Mouse (Mus musculus): ENCODE measurements at regions not wholly inside any gene's neighbourhood (a gene's known extent, or its start where the extent isn't known, plus 50 kb on each side); places are given as distances from the start of the nearest gene placed in this dataset.
A peak's percentile ranks its signal among the peaks of the same experiment; 100 is the strongest.

DNA sequence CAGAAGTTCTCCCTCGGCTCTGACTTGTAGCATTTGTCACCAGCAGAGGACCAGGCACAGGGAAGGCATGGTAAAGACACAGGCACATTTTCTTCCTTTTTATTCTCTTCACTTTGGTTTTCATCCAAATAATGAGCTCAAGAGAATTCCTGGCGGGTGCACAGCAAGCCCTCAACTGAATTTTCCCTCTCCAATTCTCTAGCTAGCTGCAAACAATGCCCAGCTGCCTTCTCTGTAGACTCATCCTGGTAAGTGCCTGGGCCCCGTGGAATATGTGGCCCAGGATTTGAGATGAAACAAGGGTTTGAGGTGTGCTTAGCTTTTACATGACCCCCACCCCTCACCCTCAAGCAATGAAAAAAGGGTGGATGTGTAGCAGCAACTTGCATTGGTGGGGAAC is 90.4 kb downstream of the Otol1 start:
- H3K27ac ChIP-seq, result no peak overlapping the region
- 65% methylated on average over 3 of the region's 3 CpGs for WGBS
- no peak overlapping the region for H3K4me3 ChIP-seq (replicated peaks)
- no peak overlapping the region for H3K4me2 ChIP-seq (replicated peaks)
- H3K36me3 ChIP-seq, result no peaks in the 10 kb centered on the region
- H3K9me3 ChIP-seq, result no peaks in the 10 kb centered on the region
- H3K9ac ChIP-seq, result no peak overlapping the region
- no peaks in the 10 kb centered on the region for H3K27me3 ChIP-seq (replicated peaks)
- no peak for ATAC-seq
- no peaks in the 10 kb centered on the region for H3K4me1 ChIP-seq (replicated peaks)

DNA sequence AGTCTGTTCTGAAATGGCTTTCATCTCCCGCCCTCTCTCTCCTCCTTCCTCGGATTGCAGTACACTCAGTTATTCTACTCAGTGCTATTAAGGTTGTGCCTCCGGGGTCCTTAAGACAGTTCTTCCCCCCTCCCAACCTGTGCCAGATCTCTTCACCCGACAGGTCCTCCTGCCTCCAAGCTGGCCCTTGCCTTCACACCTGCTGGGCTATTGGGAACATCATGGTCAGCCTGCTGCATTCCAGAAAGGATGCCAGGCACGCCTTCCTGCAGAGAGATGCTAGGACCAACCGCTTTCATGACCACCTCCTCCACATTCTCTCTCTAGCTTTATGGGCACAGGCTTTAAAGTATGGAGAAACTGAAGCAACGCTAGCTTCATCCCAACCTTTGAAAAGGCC is 94.7 kb downstream of the Otol1 start:
- H3K9ac ChIP-seq, result no peak overlapping the region
- no peaks in the 10 kb centered on the region for H3K27me3 ChIP-seq (replicated peaks)
- H3K4me2 ChIP-seq (replicated peaks), result no peak overlapping the region
- ATAC-seq, result no peak
- H3K4me3 ChIP-seq (replicated peaks), result no peak overlapping the region
- 55% methylated on average over 7 of the region's 7 CpGs for WGBS
- no peaks in the 10 kb centered on the region for H3K4me1 ChIP-seq (replicated peaks)
- no peaks in the 10 kb centered on the region for H3K9me3 ChIP-seq
- H3K36me3 ChIP-seq, result no peaks in the 10 kb centered on the region
- no peak overlapping the region for H3K27ac ChIP-seq

DNA sequence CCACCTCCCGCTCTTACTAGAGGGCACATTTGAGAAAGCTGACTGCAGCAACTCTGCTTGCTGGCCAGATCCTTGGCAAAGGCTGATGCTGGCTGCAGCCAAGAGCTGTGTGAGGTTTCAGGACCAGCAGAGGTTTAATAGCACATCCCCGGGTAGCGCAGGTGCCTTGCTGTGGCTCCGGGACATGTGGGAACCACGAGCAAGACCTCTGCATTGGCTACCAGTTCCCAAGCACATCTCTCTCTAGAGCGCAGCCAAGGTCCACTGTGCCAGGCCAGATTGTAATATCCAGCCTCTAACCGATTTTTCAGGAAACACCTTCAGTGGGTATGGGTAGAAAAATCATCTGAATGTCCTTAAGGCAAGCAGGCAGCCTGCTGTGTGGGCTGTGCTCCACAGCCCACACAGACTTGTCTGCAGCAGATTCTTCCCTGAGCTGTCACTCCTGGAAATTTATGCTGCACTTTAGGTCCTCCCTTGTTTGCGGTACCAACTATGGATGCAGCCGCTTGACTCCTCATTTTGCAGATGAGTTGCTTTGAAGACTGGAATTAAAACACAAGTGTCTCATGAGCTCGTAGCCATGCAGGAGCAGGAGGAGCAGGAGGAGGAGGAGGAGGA is 95.3 kb downstream of the Otol1 start:
- ATAC-seq, result no peak
- no peak overlapping the region for H3K4me2 ChIP-seq (replicated peaks)

DNA sequence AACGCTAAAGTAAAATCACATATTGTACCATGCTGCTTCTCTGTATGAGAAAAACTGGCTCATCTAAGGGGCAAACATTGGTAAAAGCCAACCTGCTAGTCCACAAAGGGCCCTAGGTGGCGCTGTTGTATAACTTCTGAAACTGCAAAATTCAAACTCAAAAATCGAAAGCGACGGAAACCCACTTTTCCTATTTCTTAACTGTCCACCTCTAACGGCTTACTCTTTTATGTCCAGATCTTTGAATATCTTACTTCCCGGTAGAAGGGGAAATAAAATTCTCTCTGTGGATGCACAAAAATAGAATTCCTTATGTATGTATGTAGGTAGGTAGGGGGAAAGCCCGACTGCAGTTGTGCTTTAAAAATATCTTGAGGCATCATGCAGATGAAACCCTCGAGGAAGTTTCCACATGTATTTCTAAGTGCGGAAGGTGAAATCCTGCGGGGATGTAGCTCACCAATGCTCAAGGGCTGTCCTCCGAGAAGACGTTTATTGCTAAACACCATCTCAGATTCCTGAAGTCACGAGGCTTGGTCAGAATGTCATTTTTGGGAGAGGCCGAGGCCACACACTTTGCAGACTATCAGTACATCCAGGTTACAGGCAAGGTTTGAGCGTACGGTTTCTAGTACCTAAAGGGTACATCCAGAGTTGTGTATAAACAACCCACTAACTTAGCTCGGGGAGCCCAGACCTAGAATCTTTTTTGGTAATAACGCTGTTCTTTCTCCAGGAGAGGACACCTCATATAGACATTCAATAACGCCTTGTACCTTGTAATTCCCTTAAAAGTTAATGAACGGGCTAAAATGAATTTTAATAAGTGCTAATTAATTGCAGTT is 96.8 kb downstream of the Otol1 start:
- 4% methylated on average over 21 of the region's 21 CpGs for WGBS

More for the DNA sequence above, 95.3 kb downstream of the Otol1 start:
- Histone ChIP-seq H3K27ac (no peak overlapping the region), H3K9ac (no peak overlapping the region), H3K4me3 (replicated peaks) (no peak overlapping the region), H3K36me3 (no peaks in the 10 kb centered on the region), H3K4me1 (replicated peaks) (no peaks in the 10 kb centered on the region), H3K9me3 (no peaks in the 10 kb centered on the region), H3K27me3 (replicated peaks) (no peaks in the 10 kb centered on the region)
- WGBS, result 67% methylated on average over 10 of the region's 10 CpGs

DNA sequence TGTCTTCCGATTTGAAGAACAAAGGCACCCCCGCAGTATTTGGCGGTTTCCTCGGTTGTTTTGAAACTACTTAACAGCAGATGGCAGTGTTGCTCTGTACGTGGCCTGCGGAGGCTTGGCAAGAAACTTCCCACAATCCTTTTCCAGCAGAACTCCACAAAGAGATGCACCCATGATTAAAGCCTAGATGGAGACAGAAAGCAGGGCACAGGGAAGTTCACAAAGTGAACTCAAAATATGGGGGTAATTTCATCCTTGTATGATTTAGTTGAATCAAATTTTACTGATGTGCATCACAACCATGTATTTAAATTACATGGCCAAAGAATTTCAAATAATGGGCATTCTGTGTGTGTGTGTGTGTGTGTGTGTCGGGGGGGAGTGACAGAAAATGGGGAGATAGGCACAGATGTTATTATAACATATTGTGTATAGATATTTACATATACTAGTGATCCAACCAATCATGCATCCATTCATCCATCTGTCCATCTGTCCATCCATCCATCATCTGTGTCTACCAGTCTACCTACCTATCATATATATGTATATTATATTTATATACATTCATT is 97.5 kb downstream of the Otol1 start:
- Histone ChIP-seq H3K4me1 (replicated peaks) (no peaks in the 10 kb centered on the region), H3K36me3 (no peaks in the 10 kb centered on the region), H3K9ac (peak overlapping the region; percentile 43; the same call in 1 of the 2 replicates), H3K27ac (no peak overlapping the region), H3K27me3 (replicated peaks) (no peaks in the 10 kb centered on the region), H3K4me3 (replicated peaks) (peak overlapping the region; percentile 39), H3K4me2 (replicated peaks) (peak overlapping the region; percentile 87), H3K9me3 (no peaks in the 10 kb centered on the region)
- ATAC-seq, result peak; percentile 72; the same call in 1 of the 2 replicates
- WGBS, result 14% methylated on average over 7 of the region's 7 CpGs

More for the DNA sequence above, 96.8 kb downstream of the Otol1 start:
- Histone ChIP-seq H3K9me3 (no peaks in the 10 kb centered on the region), H3K27me3 (replicated peaks) (no peaks in the 10 kb centered on the region), H3K4me3 (replicated peaks) (peak overlapping the region; percentile 39), H3K36me3 (no peaks in the 10 kb centered on the region), H3K27ac (no peak overlapping the region), H3K9ac (peak overlapping the region; percentile 43), H3K4me1 (replicated peaks) (no peaks in the 10 kb centered on the region), H3K4me2 (replicated peaks) (peak overlapping the region; percentile 87)
- peak; percentile 70 for ATAC-seq

DNA sequence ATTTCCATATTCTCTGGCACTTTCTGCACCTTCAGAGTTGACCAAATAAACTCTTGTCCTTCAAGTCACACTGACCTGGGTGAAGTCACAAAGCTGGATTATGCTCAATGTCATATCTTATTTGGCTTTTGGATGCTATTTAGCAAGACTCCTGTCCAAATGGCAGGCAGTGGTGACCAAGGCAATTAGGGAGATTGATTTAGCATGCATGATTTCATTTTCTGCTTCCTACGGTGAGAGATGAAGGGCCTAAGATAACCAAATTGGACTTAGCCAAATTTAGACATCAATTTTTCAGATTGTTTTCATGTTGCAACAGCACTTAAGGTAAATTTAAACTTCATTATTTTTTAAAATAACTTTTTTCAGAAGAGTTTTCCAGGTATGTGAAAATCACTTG is 98.1 kb downstream of the Otol1 start:
- Histone ChIP-seq H3K27me3 (replicated peaks) (no peaks in the 10 kb centered on the region), H3K4me3 (replicated peaks) (no peak overlapping the region), H3K4me1 (replicated peaks) (no peaks in the 10 kb centered on the region), H3K36me3 (no peaks in the 10 kb centered on the region), H3K9ac (no peak overlapping the region), H3K9me3 (no peaks in the 10 kb centered on the region), H3K27ac (no peak overlapping the region), H3K4me2 (replicated peaks) (no peak overlapping the region)
- WGBS, result 74% methylated on average over 1 of the region's 1 CpGs
- ATAC-seq, result no peak

DNA sequence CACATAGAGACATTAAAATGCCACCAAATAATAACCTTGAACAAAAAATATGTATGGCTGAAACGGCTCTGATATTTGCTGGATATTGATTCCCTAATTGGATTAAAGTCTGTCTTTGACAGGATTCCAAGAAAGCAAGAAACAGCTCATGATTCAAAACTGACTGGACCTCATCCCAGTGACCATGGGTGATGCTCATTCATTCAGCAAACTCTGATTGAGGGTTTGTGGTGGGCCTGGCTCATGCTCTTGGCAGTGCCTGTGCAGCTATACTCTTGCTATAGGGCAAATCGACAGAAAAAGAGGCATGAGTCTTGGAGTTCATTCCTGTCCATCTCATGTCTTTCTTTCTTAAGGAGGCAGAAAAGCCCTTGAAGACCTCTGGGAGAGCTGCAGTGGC is 98.7 kb downstream of the Otol1 start:
- no peaks in the 10 kb centered on the region for H3K9me3 ChIP-seq
- H3K9ac ChIP-seq, result no peak overlapping the region
- no peak overlapping the region for H3K27ac ChIP-seq
- H3K4me2 ChIP-seq (replicated peaks), result no peak overlapping the region
- no peak overlapping the region for H3K4me3 ChIP-seq (replicated peaks)
- no peaks in the 10 kb centered on the region for H3K4me1 ChIP-seq (replicated peaks)
- 83% methylated on average over 2 of the region's 2 CpGs for WGBS
- H3K27me3 ChIP-seq (replicated peaks), result no peaks in the 10 kb centered on the region
- no peaks in the 10 kb centered on the region for H3K36me3 ChIP-seq
- no peak for ATAC-seq

DNA sequence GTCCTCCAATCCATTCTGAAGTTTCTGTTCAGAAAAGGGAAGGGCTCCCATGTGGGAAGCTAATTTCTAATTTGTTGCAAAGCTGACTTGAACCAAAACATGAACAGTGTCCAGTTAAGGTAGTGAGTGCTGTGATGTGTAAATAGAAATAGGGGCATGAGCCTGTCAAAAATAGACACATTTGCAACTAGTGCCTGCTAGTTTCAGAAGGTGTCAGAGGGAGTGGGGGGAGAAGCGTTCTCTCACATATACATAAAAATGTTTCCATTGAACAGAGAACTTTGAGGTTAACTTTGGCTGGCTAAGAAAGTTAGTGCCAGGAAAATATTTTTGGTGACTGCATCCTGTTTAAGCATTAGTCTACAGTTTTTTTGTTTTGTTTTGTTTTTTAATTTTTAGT is 118.8 kb downstream of the Otol1 start:
- no peaks in the 10 kb centered on the region for H3K36me3 ChIP-seq
- H3K27me3 ChIP-seq (replicated peaks), result no peaks in the 10 kb centered on the region
- H3K4me3 ChIP-seq (replicated peaks), result no peak overlapping the region
- no peak overlapping the region for H3K4me2 ChIP-seq (replicated peaks)
- H3K9ac ChIP-seq, result no peak overlapping the region
- no peaks in the 10 kb centered on the region for H3K4me1 ChIP-seq (replicated peaks)
- WGBS, result 88% methylated on average over 1 of the region's 1 CpGs
- H3K9me3 ChIP-seq, result no peaks in the 10 kb centered on the region
- H3K27ac ChIP-seq, result no peak overlapping the region
- no peak for ATAC-seq

DNA sequence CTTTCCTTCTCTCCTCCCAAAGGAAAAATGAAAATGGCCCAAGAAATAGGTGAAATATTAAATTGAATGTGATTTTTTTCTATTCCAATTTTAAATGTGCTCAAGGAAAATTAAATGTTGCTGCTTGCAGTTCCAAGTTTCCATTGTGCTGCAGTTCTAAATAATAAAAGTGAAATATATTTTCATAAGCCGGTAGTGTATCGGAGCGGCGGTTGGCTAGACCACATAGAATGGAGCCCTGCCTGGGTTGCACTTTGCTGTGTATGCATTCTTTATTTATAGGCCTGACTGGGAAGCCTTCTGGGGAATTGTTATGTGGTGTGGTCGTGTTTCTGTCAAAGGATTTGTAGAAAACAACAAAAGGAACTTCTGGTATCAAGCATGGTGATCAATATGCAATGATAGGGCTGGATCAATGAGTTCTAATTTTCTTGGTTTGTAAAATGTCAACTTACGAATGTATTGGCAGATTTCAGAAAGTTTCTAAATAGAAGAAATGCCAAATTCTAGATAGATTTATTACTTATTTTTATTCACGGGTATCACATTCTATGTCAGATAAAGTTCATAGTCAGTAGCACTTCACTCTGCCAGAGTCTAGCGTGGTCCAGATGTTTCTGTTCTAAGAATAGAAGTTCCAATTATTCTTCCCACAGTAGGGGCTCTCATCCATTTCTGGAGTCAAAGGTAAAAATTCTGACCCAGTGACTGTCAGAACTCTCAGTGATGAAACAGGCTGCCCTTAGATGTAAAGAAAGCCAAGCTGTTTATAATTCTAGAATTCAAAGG is 123.0 kb downstream of the Otol1 start:
- Histone ChIP-seq H3K27me3 (replicated peaks) (no peaks in the 10 kb centered on the region), H3K36me3 (no peaks in the 10 kb centered on the region), H3K27ac (no peak overlapping the region), H3K9ac (no peak overlapping the region), H3K4me1 (replicated peaks) (no peaks in the 10 kb centered on the region), H3K4me2 (replicated peaks) (no peak overlapping the region), H3K4me3 (replicated peaks) (no peak overlapping the region), H3K9me3 (no peaks in the 10 kb centered on the region)
- WGBS, result 82% methylated on average over 8 of the region's 8 CpGs
- no peak for ATAC-seq

DNA sequence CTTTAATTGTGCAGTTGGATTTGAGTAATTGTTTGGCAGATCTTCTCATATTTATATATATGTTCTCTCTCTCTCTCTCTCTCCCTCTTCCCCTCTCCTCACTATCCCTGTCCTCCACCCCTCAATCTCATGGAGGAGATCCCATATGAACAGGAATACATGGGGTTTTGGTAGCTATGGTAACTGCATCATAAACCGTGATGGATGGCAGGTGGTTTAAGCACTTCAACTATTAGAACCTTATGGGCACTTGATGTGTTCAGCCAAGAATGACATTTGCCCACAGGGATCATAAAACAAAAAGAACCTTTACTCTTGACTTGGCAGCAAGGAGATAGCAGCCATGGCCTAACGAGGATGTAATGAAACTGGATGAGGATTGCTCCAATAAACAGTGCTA is 127.5 kb downstream of the Otol1 start:
- Histone ChIP-seq H3K27ac (no peak overlapping the region), H3K9ac (no peak overlapping the region), H3K9me3 (no peaks in the 10 kb centered on the region), H3K4me2 (replicated peaks) (no peak overlapping the region), H3K27me3 (replicated peaks) (no peaks in the 10 kb centered on the region), H3K36me3 (no peaks in the 10 kb centered on the region), H3K4me3 (replicated peaks) (no peak overlapping the region), H3K4me1 (replicated peaks) (no peaks in the 10 kb centered on the region)
- 60% methylated on average over 2 of the region's 2 CpGs for WGBS
- ATAC-seq, result no peak

DNA sequence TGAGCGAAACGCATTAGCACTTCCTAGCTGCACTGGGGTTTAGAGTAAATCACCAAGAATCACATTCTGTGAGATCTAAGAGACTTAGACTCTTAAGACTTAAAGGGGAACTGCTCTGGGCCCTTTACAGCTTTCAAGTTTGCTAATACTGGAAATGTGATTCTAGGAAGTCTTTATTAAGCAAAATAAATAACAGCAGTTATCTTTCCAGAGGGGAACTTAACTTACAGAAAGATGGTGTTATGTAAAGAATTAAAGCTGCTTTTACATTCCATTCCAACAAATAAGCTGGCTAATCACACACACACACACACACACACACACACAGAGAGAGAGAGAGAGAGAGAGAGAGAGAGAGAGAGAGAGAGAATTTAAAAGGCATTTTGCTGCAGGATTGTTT is 131.1 kb downstream of the Otol1 start:
- Histone ChIP-seq H3K4me2 (replicated peaks) (no peak overlapping the region), H3K9ac (no peak overlapping the region), H3K9me3 (no peaks in the 10 kb centered on the region), H3K36me3 (no peaks in the 10 kb centered on the region), H3K4me1 (replicated peaks) (no peaks in the 10 kb centered on the region), H3K4me3 (replicated peaks) (no peak overlapping the region), H3K27me3 (replicated peaks) (no peaks in the 10 kb centered on the region), H3K27ac (no peak overlapping the region)
- no peak for ATAC-seq
- 72% methylated on average over 2 of the region's 2 CpGs for WGBS

DNA sequence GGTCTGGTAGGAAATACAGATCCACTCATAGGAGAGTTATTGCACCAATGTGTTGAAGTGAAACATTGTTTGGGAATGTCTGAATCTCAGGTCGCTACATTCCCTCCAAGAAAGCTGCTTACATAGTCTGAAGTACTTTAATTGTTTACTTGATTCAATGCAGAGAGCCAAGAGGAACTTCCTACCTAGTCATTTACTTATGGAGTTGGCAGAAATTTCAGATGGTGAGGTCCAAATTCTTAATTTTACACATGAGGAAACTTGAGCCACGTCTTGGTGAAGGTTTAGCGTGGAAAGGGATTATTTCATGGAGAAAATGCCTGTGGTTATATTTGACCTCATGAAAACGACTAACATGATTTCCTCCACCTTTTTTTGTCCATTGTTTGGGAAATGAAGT is 131.5 kb downstream of the Otol1 start:
- Histone ChIP-seq H3K27me3 (replicated peaks) (no peaks in the 10 kb centered on the region), H3K9ac (no peak overlapping the region), H3K4me2 (replicated peaks) (no peak overlapping the region), H3K27ac (no peak overlapping the region), H3K36me3 (no peaks in the 10 kb centered on the region), H3K9me3 (no peaks in the 10 kb centered on the region), H3K4me1 (replicated peaks) (no peaks in the 10 kb centered on the region), H3K4me3 (replicated peaks) (no peak overlapping the region)
- ATAC-seq, result no peak
- 54% methylated on average over 4 of the region's 4 CpGs for WGBS

Data from intestine, embryonic 15.5 days (tissue).